11 mouse cellular contexts compared by ENCODE assay signal in genomic region chr8:45010685-45011084, GRCm38 (mm10). TPM values are rescaled to one million over a fixed set of nuclear protein-coding genes. Genes with fewer than 3 reads are reported as not detected.
DNase-seq lines count a peak whose midpoint lies in the region; ATAC-seq lines count a peak whose summit lies in the region.
"Had no signal": no experiment of that assay in that cellular context is flagged by ENCODE, and none has a peak within 500 bp of the region (broad histone marks: within the 10 kb centered on the region; RNA-seq: fewer than 3 reads in every experiment).

No protein-coding gene starts in this region.

- WGBS in heart, embryonic 10.5 days: 40% methylated on average over 4 of the region's 4 CpGs
- 37% methylated on average over 4 of the region's 4 CpGs for WGBS in embryonic facial prominence, embryonic 10.5 days

- peaks cover 63% of the 10 kb centered on the region for H3K36me3 ChIP-seq in heart, embryonic 10.5 days
- peaks cover 82% of the 10 kb centered on the region for H3K36me3 ChIP-seq in embryonic facial prominence, embryonic 10.5 days (replicated peaks)

- no peaks in the 10 kb centered on the region for H3K27me3 ChIP-seq in heart, embryonic 10.5 days (ENCODE audit: insufficient read depth, poor library complexity, severe bottlenecking)
- no peaks in the 10 kb centered on the region for H3K27me3 ChIP-seq in embryonic facial prominence, embryonic 10.5 days (replicated peaks; ENCODE audit: low read depth, poor library complexity, severe bottlenecking)
- H3K27me3 ChIP-seq: CH12.LX; embryonic facial prominence, embryonic 13.5 days; neural tube, embryonic 12.5 days had no signal

- no peaks in the 10 kb centered on the region for H3K4me1 ChIP-seq in heart, embryonic 10.5 days
- H3K4me1 ChIP-seq in embryonic facial prominence, embryonic 10.5 days: no peaks in the 10 kb centered on the region
- H3K4me1 ChIP-seq: embryonic facial prominence, embryonic 13.5 days; neural tube, embryonic 12.5 days had no signal

- DNase-seq in heart, adult 8-10 months (ENCODE audit: low spot score): peak; percentile 33
- DNase-seq in heart, embryonic 10.5 days (ENCODE audit: low spot score): no peak
- peak; percentile 48 for DNase-seq in ovary, postnatal 36 days (ENCODE audit: low spot score)
- DNase-seq in ovary, postnatal 10 days (ENCODE audit: low spot score): no peak
- DNase-seq in embryonic facial prominence, embryonic 10.5 days (ENCODE audit: low spot score): peak; percentile 65
- DNase-seq in layer of hippocampus, postnatal 25 days (ENCODE audit: extremely low spot score in 1 of 2, low spot score in 1 of 2): peak; percentile 25 to 71
- DNase-seq in right cerebral cortex, postnatal 14 days: peak; percentile 38

- H3K27ac ChIP-seq in heart, embryonic 10.5 days: no peak overlapping the region
- no peak overlapping the region for H3K27ac ChIP-seq in embryonic facial prominence, embryonic 10.5 days (replicated peaks)
- H3K27ac ChIP-seq: embryonic facial prominence, embryonic 13.5 days; neural tube, embryonic 12.5 days had no signal

- H3K9me3 ChIP-seq in heart, embryonic 10.5 days: no peaks in the 10 kb centered on the region
- H3K9me3 ChIP-seq in embryonic facial prominence, embryonic 10.5 days: no peaks in the 10 kb centered on the region
- H3K9me3 ChIP-seq: embryonic facial prominence, embryonic 13.5 days; neural tube, embryonic 12.5 days had no signal

- no peak for ATAC-seq in megakaryocyte progenitor cell, adult 5-6 weeks (replicated peaks; ENCODE audit: poor library complexity)

- H3K4me3 ChIP-seq in heart, embryonic 10.5 days: no peak overlapping the region
- H3K4me3 ChIP-seq in embryonic facial prominence, embryonic 10.5 days: no peak overlapping the region
- H3K4me3 ChIP-seq: embryonic facial prominence, embryonic 13.5 days; neural tube, embryonic 12.5 days had no signal

RNA-seq across cellular contexts. Expression of gene Mtnr1a, which starts 58.3 kb away (rescaled TPM):
- total RNA-seq in heart, adult 8-10 months (2022): not detected
- polyA plus RNA-seq in heart, embryonic 10.5 days (2016; fragmentation: Nextera tagmentation; extraction: Ambion mirVana): 0.08 and 0.30 TPM in 2 replicates
- 0.09 TPM in 2 replicates for polyA plus RNA-seq in embryonic facial prominence, embryonic 10.5 days (2016; fragmentation: Nextera tagmentation; extraction: Ambion mirVana)
- total RNA-seq in layer of hippocampus, postnatal 25 days (2021): not detected
- not detected in 2 replicates for total RNA-seq in megakaryocyte progenitor cell, adult 5-6 weeks (2015)
- total RNA-seq in megakaryocyte progenitor cell, adult 5-6 weeks (2017): not detected in 2 replicates
- total RNA-seq: CH12.LX had no signal
- polyA plus RNA-seq: embryonic facial prominence, embryonic 13.5 days had no signal

Comparison
In these comparisons a context has a peak if more than half of its experiments do, and no peak if none do; other contexts are left out.
1. DNase-seq: peak in heart, adult 8-10 months (single experiment), ovary, postnatal 36 days (single experiment), embryonic facial prominence, embryonic 10.5 days (single experiment), layer of hippocampus, postnatal 25 days (2 of 2) and right cerebral cortex, postnatal 14 days (single experiment); none in heart, embryonic 10.5 days (single experiment) and ovary, postnatal 10 days (single experiment).